Comparison of ENCODE assay signal across 8 mouse cellular contexts in genomic region chr7:36696406-36697117, GRCm38 (mm10). TPM values are rescaled to one million over a fixed set of nuclear protein-coding genes. Genes with fewer than 3 reads are reported as not detected.
DNase-seq lines count a peak whose midpoint lies in the region; ATAC-seq and TF ChIP-seq lines count a peak whose summit lies in the region.

No protein-coding gene starts in this region.

- CTCF ChIA-PET in Patski (lab: Charles Lee) = no interaction called here

- DNase-seq in Patski (ENCODE audit: low read depth, low spot score) = no peak
- DNase-seq in brain, adult 2 months (ENCODE audit: low read depth, low spot score) = peak; percentile 83
- DNase-seq in forebrain, embryonic 10.5 days (ENCODE audit: extremely low spot score, low spot score) = peak; percentile 82
- DNase-seq in heart, postnatal 0 days (ENCODE audit: low spot score) = peak; percentile 49
- DNase-seq in kidney, postnatal 25 days = peak; percentile 65 to 80
- peak; percentile 74 for DNase-seq in lung, postnatal 10 days
- DNase-seq in right cerebral cortex, adult 18-20 months = peak; percentile 72

- POLR2A ChIA-PET in Patski (lab: Charles Lee) = interaction anchor here (0.6 kb wide), 1 partner anchor 21 kb away, joined by 3 read pairs; no protein-coding TSS in a partner anchor

- TF ChIP-seq CTCF in Patski (IDR thresholded peaks at IDR 0.05) = no peak
- no peak for TF ChIP-seq CTCF in heart, postnatal 0 days (IDR thresholded peaks at IDR 0.05; ENCODE audit: low read depth)

- H3K9me3 ChIP-seq in forebrain, embryonic 10.5 days = no peaks in the 10 kb centered on the region
- H3K9me3 ChIP-seq in heart, postnatal 0 days (replicated peaks; ENCODE audit: control insufficient read depth, low read length) = no peaks in the 10 kb centered on the region

- H3K36me3 ChIP-seq in forebrain, embryonic 10.5 days (replicated peaks) = no peaks in the 10 kb centered on the region
- no peaks in the 10 kb centered on the region for H3K36me3 ChIP-seq in heart, postnatal 0 days (replicated peaks; ENCODE audit: control insufficient read depth, insufficient read depth, low read length)

- whole genome bisulfite sequencing in forebrain, embryonic 10.5 days = under 1% methylated on average over 62 of the region's 62 CpGs
- under 1% methylated on average over 60 of the region's 62 CpGs for WGBS in heart, postnatal 0 days

- H3K9ac ChIP-seq in heart, postnatal 0 days (replicated peaks; ENCODE audit: low read depth, low read length) = peak overlapping the region; percentile 54

- peak; percentile 37 for ATAC-seq in Patski
- peak; percentile 22; the same call in 1 of the 2 replicates for ATAC-seq in heart, postnatal 0 days (ENCODE audit: insufficient read depth, low read depth)
- no peak for ATAC-seq in erythroid progenitor cell, adult 5-6 weeks (replicated peaks; ENCODE audit: low FRiP score, poor library complexity, severe bottlenecking)

- peaks cover 62% of the 10 kb centered on the region for H3K4me1 ChIP-seq in forebrain, embryonic 10.5 days
- H3K4me1 ChIP-seq in heart, postnatal 0 days (ENCODE audit: control insufficient read depth, insufficient read depth) = peaks cover 7% of the 10 kb centered on the region; the same call in 1 of the 2 replicates

- in situ Hi-C loops in Patski (cut with MboI; ENCODE audit: low pct_unique_long_range_greater_than_20kb) = loop anchor here (10.0 to 25.0 kb wide), 2 partner anchors 609 to 658 kb away; no protein-coding TSS in a partner anchor

- H3K27me3 ChIP-seq in Patski = peaks cover 29% of the 10 kb centered on the region
- peaks cover 78% of the 10 kb centered on the region for H3K27me3 ChIP-seq in forebrain, embryonic 10.5 days (ENCODE audit: poor library complexity, severe bottlenecking)
- peaks cover 60% of the 10 kb centered on the region for H3K27me3 ChIP-seq in heart, postnatal 0 days (ENCODE audit: control insufficient read depth, insufficient read depth, low read length)

- H3K27ac ChIP-seq in forebrain, embryonic 10.5 days = peak overlapping the region; percentile 92
- H3K27ac ChIP-seq in heart, postnatal 0 days (ENCODE audit: low read depth) = peak overlapping the region; percentile 69

- TF ChIP-seq EP300 in heart, postnatal 0 days (IDR thresholded peaks at IDR 0.05; ENCODE audit: low read depth) = no peak

- H3K4me3 ChIP-seq in forebrain, embryonic 10.5 days = peak overlapping the region; percentile 87
- peak overlapping the region; percentile 74 for H3K4me3 ChIP-seq in heart, postnatal 0 days (ENCODE audit: low read depth, low read length)

- peak overlapping the region; percentile 100 for H3K4me2 ChIP-seq in heart, postnatal 0 days (ENCODE audit: low read depth, low read length)

RNA-seq across cellular contexts. Expression of gene Tshz3, which starts 1.4 kb away (rescaled TPM):
- polyA plus RNA-seq in Patski (2021) = 7.5 TPM
- 3.5 and 4.5 TPM in 2 replicates for polyA plus RNA-seq in forebrain, embryonic 10.5 days (2016; fragmentation: Nextera tagmentation; extraction: Ambion mirVana)
- total RNA-seq in heart, postnatal 0 days (2014; rRNA removed; ENCODE audit: low replicate concordance) = 0.62 and 1.3 TPM in 2 replicates
- polyA plus RNA-seq in heart, postnatal 0 days (2015; fragmentation: Nextera tagmentation; extraction: Ambion mirVana) = 1.3 TPM in 2 replicates
- total RNA-seq in erythroid progenitor cell, adult 5-6 weeks (2015; ENCODE audit: low replicate concordance) = 0.42 TPM in 1 of 2 replicates, not detected in the other
- not detected in 2 replicates for total RNA-seq in erythroid progenitor cell, adult 5-6 weeks (2017; ENCODE audit: low replicate concordance)
